Mouse (Mus musculus): ENCODE measurements around the gene Gadd45a. TPM values are rescaled to one million over a fixed set of nuclear protein-coding genes. Genes with fewer than 3 reads are reported as not detected.
"Not testable (repeated sequence)": the region's sequence is repeated elsewhere in the genome, so short reads cannot be mapped to it uniquely, and the experiment has no call there.

The Gadd45a gene
- polyA plus RNA-seq, 1 experiment from 2014 or later: 31.1 TPM

- DNase-seq (ENCODE audit: low spot score) (no peak), ATAC-seq (replicated peaks; ENCODE audit: low FRiP score) (no peak)
- Histone ChIP-seq H3K36me3 (ENCODE audit: control insufficient read depth, insufficient read depth, low read length) (no peaks in the 10 kb centered on the region), H3K4me1 (replicated peaks; ENCODE audit: control insufficient read depth, insufficient read depth, low read length) (peaks cover 21% of the 10 kb centered on the region), H3K27ac (ENCODE audit: low read depth, low read length) (no peak overlapping the region), H3K4me3 (ENCODE audit: low read depth, low read length) (no peak overlapping the region), H3K4me2 (no peak overlapping the region), H3K27me3 (replicated peaks; ENCODE audit: control insufficient read depth, insufficient read depth, low read length) (no peaks in the 10 kb centered on the region), H3K9ac (ENCODE audit: low read depth, low read length) (no peak overlapping the region), H3K9me3 (ENCODE audit: control insufficient read depth, low read length) (no peaks in the 10 kb centered on the region)
- 45% methylated on average over 2 of the region's 2 CpGs for WGBS
Measured at GRCm38 (mm10) chr6:67030416-67030815, 6.8 kb downstream of the Gadd45a start.

GRCm38 (mm10) chr6:67029987-67030386 lies 7.3 kb downstream of the Gadd45a start:
- Histone ChIP-seq H3K27me3 (replicated peaks; ENCODE audit: control insufficient read depth, insufficient read depth, low read length) (no peaks in the 10 kb centered on the region), H3K4me1 (replicated peaks; ENCODE audit: control insufficient read depth, insufficient read depth, low read length) (peaks cover 19% of the 10 kb centered on the region), H3K9me3 (ENCODE audit: control insufficient read depth, low read length) (no peaks in the 10 kb centered on the region), H3K4me3 (ENCODE audit: low read depth, low read length) (no peak overlapping the region), H3K9ac (ENCODE audit: low read depth, low read length) (no peak overlapping the region), H3K27ac (ENCODE audit: low read depth, low read length) (no peak overlapping the region), H3K36me3 (ENCODE audit: control insufficient read depth, insufficient read depth, low read length) (no peaks in the 10 kb centered on the region), H3K4me2 (no peak overlapping the region)
- no peak for DNase-seq (ENCODE audit: low spot score)
- 44% methylated on average over 3 of the region's 3 CpGs for WGBS
- ATAC-seq (replicated peaks; ENCODE audit: low FRiP score): no peak

GRCm38 (mm10) chr6:67029312-67029950 lies 7.8 kb downstream of the Gadd45a start:
- peaks cover 18% of the 10 kb centered on the region for H3K4me1 ChIP-seq (replicated peaks; ENCODE audit: control insufficient read depth, insufficient read depth, low read length)
- no peak overlapping the region for H3K9ac ChIP-seq (ENCODE audit: low read depth, low read length)
- H3K27ac ChIP-seq (ENCODE audit: low read depth, low read length): no peak overlapping the region; the same call in 1 of the 2 replicates
- H3K4me2 ChIP-seq: no peak overlapping the region
- no peaks in the 10 kb centered on the region for H3K27me3 ChIP-seq (replicated peaks; ENCODE audit: control insufficient read depth, insufficient read depth, low read length)
- no peaks in the 10 kb centered on the region for H3K36me3 ChIP-seq (ENCODE audit: control insufficient read depth, insufficient read depth, low read length)
- no peak overlapping the region for H3K4me3 ChIP-seq (ENCODE audit: low read depth, low read length)
- WGBS: 46% methylated on average over 5 of the region's 5 CpGs
- DNase-seq (ENCODE audit: low spot score): no peak
- no peaks in the 10 kb centered on the region for H3K9me3 ChIP-seq (ENCODE audit: control insufficient read depth, low read length)
- ATAC-seq (replicated peaks; ENCODE audit: low FRiP score): no peak

GRCm38 (mm10) chr6:67027438-67028142 lies 9.7 kb downstream of the Gadd45a start:
- Histone ChIP-seq H3K4me3 (ENCODE audit: low read depth, low read length) (no peak overlapping the region), H3K36me3 (ENCODE audit: control insufficient read depth, insufficient read depth, low read length) (no peaks in the 10 kb centered on the region), H3K27ac (ENCODE audit: low read depth, low read length) (no peak overlapping the region), H3K9me3 (ENCODE audit: control insufficient read depth, low read length) (no peaks in the 10 kb centered on the region), H3K4me2 (no peak overlapping the region), H3K4me1 (replicated peaks; ENCODE audit: control insufficient read depth, insufficient read depth, low read length) (peaks cover 10% of the 10 kb centered on the region), H3K27me3 (replicated peaks; ENCODE audit: control insufficient read depth, insufficient read depth, low read length) (no peaks in the 10 kb centered on the region), H3K9ac (ENCODE audit: low read depth, low read length) (no peak overlapping the region)
- DNase-seq (ENCODE audit: low spot score) (no peak), ATAC-seq (replicated peaks; ENCODE audit: low FRiP score) (no peak)
- WGBS: 66% methylated on average over 9 of the region's 9 CpGs

GRCm38 (mm10) chr6:67026661-67027060 lies 10.6 kb downstream of the Gadd45a start:
- DNase-seq (ENCODE audit: low spot score): no peak
- WGBS: 80% methylated on average over 3 of the region's 3 CpGs
- H3K36me3 ChIP-seq (ENCODE audit: control insufficient read depth, insufficient read depth, low read length): no peaks in the 10 kb centered on the region

GRCm38 (mm10) chr6:67023729-67024128 lies 13.5 kb downstream of the Gadd45a start:
- H3K9ac ChIP-seq (ENCODE audit: low read depth, low read length): no peak overlapping the region
- 81% methylated on average over 4 of the region's 4 CpGs for WGBS
- ATAC-seq (replicated peaks; ENCODE audit: low FRiP score) (no peak), DNase-seq (ENCODE audit: low spot score) (no peak)
- peaks cover 5% of the 10 kb centered on the region; the same call in 1 of the 2 replicates for H3K4me1 ChIP-seq (replicated peaks; ENCODE audit: control insufficient read depth, insufficient read depth, low read length)
- H3K4me2 ChIP-seq: no peak overlapping the region
- no peak overlapping the region for H3K4me3 ChIP-seq (ENCODE audit: low read depth, low read length)
- no peak overlapping the region for H3K27ac ChIP-seq (ENCODE audit: low read depth, low read length)
- H3K27me3 ChIP-seq (replicated peaks; ENCODE audit: control insufficient read depth, insufficient read depth, low read length): no peaks in the 10 kb centered on the region
- no peaks in the 10 kb centered on the region for H3K9me3 ChIP-seq (ENCODE audit: control insufficient read depth, low read length)
- no peaks in the 10 kb centered on the region for H3K36me3 ChIP-seq (ENCODE audit: control insufficient read depth, insufficient read depth, low read length)

More at GRCm38 (mm10) chr6:67026661-67027060, 10.6 kb downstream of the Gadd45a start:
- no peak overlapping the region for H3K27ac ChIP-seq (ENCODE audit: low read depth, low read length)
- H3K4me1 ChIP-seq (replicated peaks; ENCODE audit: control insufficient read depth, insufficient read depth, low read length): peaks cover 10% of the 10 kb centered on the region
- no peaks in the 10 kb centered on the region for H3K9me3 ChIP-seq (ENCODE audit: control insufficient read depth, low read length)
- H3K9ac ChIP-seq (ENCODE audit: low read depth, low read length): no peak overlapping the region
- H3K27me3 ChIP-seq (replicated peaks; ENCODE audit: control insufficient read depth, insufficient read depth, low read length): no peaks in the 10 kb centered on the region
- no peak overlapping the region for H3K4me3 ChIP-seq (ENCODE audit: low read depth, low read length)
- H3K4me2 ChIP-seq: no peak overlapping the region
- ATAC-seq (replicated peaks; ENCODE audit: low FRiP score): no peak

- H3K4me1 ChIP-seq (replicated peaks; ENCODE audit: control insufficient read depth, insufficient read depth, low read length): peaks cover 2% of the 10 kb centered on the region; the same call in 1 of the 2 replicates
- 81% methylated on average over 5 of the region's 5 CpGs for WGBS
- ATAC-seq (replicated peaks; ENCODE audit: low FRiP score): no peak
Measured at GRCm38 (mm10) chr6:67021308-67021707, 15.9 kb downstream of the Gadd45a start.

GRCm38 (mm10) chr6:67019001-67019400 lies 18.3 kb downstream of the Gadd45a start:
- not testable (repeated sequence) for H3K4me2 ChIP-seq; H3K9me3 ChIP-seq (ENCODE audit: control insufficient read depth, low read length); H3K9ac ChIP-seq (ENCODE audit: low read depth, low read length); DNase-seq (ENCODE audit: low spot score); H3K36me3 ChIP-seq (ENCODE audit: control insufficient read depth, insufficient read depth, low read length); H3K4me3 ChIP-seq (ENCODE audit: low read depth, low read length); H3K27me3 ChIP-seq (replicated peaks; ENCODE audit: control insufficient read depth, insufficient read depth, low read length); ATAC-seq (replicated peaks; ENCODE audit: low FRiP score); H3K27ac ChIP-seq (ENCODE audit: low read depth, low read length)
- peaks cover 20% of the 10 kb centered on the region for H3K4me1 ChIP-seq (replicated peaks; ENCODE audit: control insufficient read depth, insufficient read depth, low read length)
- 93% methylated on average over 7 of the region's 7 CpGs for WGBS

More at GRCm38 (mm10) chr6:67021308-67021707, 15.9 kb downstream of the Gadd45a start:
- Histone ChIP-seq H3K36me3 (ENCODE audit: control insufficient read depth, insufficient read depth, low read length) (no peaks in the 10 kb centered on the region), H3K4me3 (ENCODE audit: low read depth, low read length) (no peak overlapping the region), H3K27ac (ENCODE audit: low read depth, low read length) (no peak overlapping the region), H3K4me2 (no peak overlapping the region), H3K9ac (ENCODE audit: low read depth, low read length) (no peak overlapping the region), H3K9me3 (ENCODE audit: control insufficient read depth, low read length) (no peaks in the 10 kb centered on the region), H3K27me3 (replicated peaks; ENCODE audit: control insufficient read depth, insufficient read depth, low read length) (no peaks in the 10 kb centered on the region)
- DNase-seq (ENCODE audit: low spot score): no peak

- Histone ChIP-seq H3K4me1 (replicated peaks; ENCODE audit: control insufficient read depth, insufficient read depth, low read length) (peaks cover 26% of the 10 kb centered on the region), H3K36me3 (ENCODE audit: control insufficient read depth, insufficient read depth, low read length) (no peaks in the 10 kb centered on the region), H3K27ac (ENCODE audit: low read depth, low read length) (no peak overlapping the region), H3K27me3 (replicated peaks; ENCODE audit: control insufficient read depth, insufficient read depth, low read length) (no peaks in the 10 kb centered on the region), H3K4me3 (ENCODE audit: low read depth, low read length) (no peak overlapping the region), H3K9me3 (ENCODE audit: control insufficient read depth, low read length) (no peaks in the 10 kb centered on the region), H3K9ac (ENCODE audit: low read depth, low read length) (no peak overlapping the region), H3K4me2 (no peak overlapping the region)
- ATAC-seq (replicated peaks; ENCODE audit: low FRiP score) (no peak), DNase-seq (ENCODE audit: low spot score) (no peak)
- 78% methylated on average over 4 of the region's 4 CpGs for WGBS
Measured at GRCm38 (mm10) chr6:67018365-67018764, 18.9 kb downstream of the Gadd45a start.
